Mouse (Mus musculus): ENCODE results near the gene Ensa.
A peak's percentile ranks its signal among the peaks of the same experiment; 100 is the strongest.
"Not testable (repeated sequence)": the region's sequence is repeated elsewhere in the genome, so short reads cannot be mapped to it uniquely, and the experiment has no call there.

The Ensa gene

GRCm38 (mm10) chr3:95645313-95646235, 20.8 kb downstream of the Ensa start:
- no peak for DNase-seq

- no peak for DNase-seq
Observed at GRCm38 (mm10) chr3:95648016-95648415, 23.2 kb downstream of the Ensa start.

- no peak for DNase-seq
Observed at GRCm38 (mm10) chr3:95650276-95651032, 25.7 kb downstream of the Ensa start.

- no peak for DNase-seq
Observed at GRCm38 (mm10) chr3:95651033-95651373, 26.2 kb downstream of the Ensa start.

GRCm38 (mm10) chr3:95651391-95652203, 26.8 kb downstream of the Ensa start:
- no peak for DNase-seq

GRCm38 (mm10) chr3:95652204-95652811, 27.5 kb downstream of the Ensa start:
- no peak for DNase-seq

GRCm38 (mm10) chr3:95652871-95653270, 28.1 kb downstream of the Ensa start:
- no peak for DNase-seq

GRCm38 (mm10) chr3:95653473-95654034, 28.8 kb downstream of the Ensa start:
- no peak for DNase-seq

- DNase-seq, result not testable (repeated sequence)
Observed at GRCm38 (mm10) chr3:95654371-95654770, 29.6 kb downstream of the Ensa start.

- DNase-seq, result no peak
Observed at GRCm38 (mm10) chr3:95655437-95655836, 30.6 kb downstream of the Ensa start.

- DNase-seq, result no peak
Observed at GRCm38 (mm10) chr3:95657108-95657507, 32.3 kb downstream of the Ensa start.

- DNase-seq, result no peak
Observed at GRCm38 (mm10) chr3:95657711-95658110, 32.9 kb downstream of the Ensa start.

- peak; percentile 95 to 96 for DNase-seq
Observed at GRCm38 (mm10) chr3:95658236-95658867, 33.6 kb downstream of the Ensa start, which contains the start of gene Mcl1. Gene Mcl1, plus strand, starts transcription at chr3:95658788.

GRCm38 (mm10) chr3:95658868-95659712, 34.3 kb downstream of the Ensa start:
- DNase-seq, result peak; percentile 52 to 66

- no peak for DNase-seq
Observed at GRCm38 (mm10) chr3:95659948-95660347, 35.2 kb downstream of the Ensa start.

GRCm38 (mm10) chr3:95660788-95661478, 36.1 kb downstream of the Ensa start:
- DNase-seq, result no peak

- no peak for DNase-seq
Observed at GRCm38 (mm10) chr3:95661945-95662715, 37.3 kb downstream of the Ensa start.

- DNase-seq, result no peak
Observed at GRCm38 (mm10) chr3:95662724-95663449, 38.1 kb downstream of the Ensa start.

- DNase-seq, result peak in 1 of 2 experiments; percentile 18
Observed at GRCm38 (mm10) chr3:95663486-95663885, 38.7 kb downstream of the Ensa start.
